Mouse (Mus musculus): ENCODE results near the gene Dhx36.

Gene Dhx36

DNA sequence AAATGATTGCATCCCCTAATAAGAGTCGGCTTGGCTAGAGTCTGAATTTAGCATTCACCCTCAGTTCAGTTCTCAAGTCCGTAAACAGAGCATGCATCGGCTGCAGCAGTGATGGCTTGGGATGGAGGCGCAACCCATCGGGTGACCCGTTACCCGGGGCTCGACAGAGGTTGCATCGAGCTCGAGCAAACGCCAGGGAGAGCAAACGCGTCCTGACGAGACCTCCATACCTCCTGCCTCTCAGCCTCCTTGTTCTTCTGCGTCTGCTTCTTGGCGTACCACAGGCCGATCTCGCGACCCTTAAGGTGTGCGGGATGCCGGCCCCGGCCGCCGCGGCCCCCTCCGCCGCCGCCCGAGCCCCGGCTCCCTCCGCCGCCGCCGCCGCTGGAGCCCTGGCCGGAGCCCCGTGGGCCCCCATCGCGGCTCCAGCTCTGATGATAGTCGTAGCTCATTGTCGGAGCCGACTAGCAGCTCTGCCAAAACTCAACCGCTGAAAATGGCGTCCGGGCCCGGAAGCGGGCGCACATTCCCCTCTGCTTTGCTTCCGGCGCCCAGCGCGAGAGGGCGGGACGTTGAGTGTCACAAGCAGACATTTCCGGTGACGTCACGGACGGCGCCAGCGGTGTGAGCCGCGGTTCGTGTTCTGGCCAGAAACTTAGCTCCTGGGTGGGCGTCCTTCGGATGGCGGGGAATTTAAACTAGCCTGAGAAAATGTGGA, at the start of gene Dhx36:
Dhx36 (minus strand) TSS at position 517 of the 718 bp plus-strand sequence.
- peak; percentile 97 for DNase-seq (ENCODE audit: low spot score)

- DNase-seq (ENCODE audit: low spot score), result no peak
These were observed 20.8 kb upstream of the Dhx36 start for GRCm38 (mm10) chr3:62527593-62527992.

- DNase-seq (ENCODE audit: low spot score), result no peak
These were observed 20.4 kb upstream of the Dhx36 start for GRCm38 (mm10) chr3:62527160-62527559.

DNA sequence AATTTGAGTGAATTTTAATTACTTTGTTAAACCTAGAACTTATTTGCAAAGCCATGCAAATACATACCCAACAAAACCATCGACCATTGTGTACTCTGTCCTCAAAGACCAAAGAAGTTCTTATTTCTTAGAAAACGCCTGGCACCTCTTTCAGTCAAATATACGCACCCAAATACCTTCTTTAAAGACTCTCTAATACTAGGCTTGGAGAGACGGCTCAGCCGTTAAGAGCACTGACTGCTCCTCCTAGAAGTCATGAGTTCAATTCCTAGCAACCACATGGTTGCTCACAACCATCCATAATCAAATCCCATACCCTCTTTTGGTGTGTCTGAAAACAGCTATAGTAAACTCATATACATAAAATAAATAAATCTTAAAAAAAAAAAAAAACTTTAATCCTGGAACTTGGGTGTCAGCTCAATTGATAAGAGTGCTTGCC, 423 bp upstream of the Dhx36 start:
- no peak for DNase-seq (ENCODE audit: low spot score)

GRCm38 (mm10) chr3:62505166-62505900, 1.5 kb downstream of the Dhx36 start:
- DNase-seq (ENCODE audit: low spot score), result no peak

GRCm38 (mm10) chr3:62499327-62499726, 7.5 kb downstream of the Dhx36 start:
- no peak for DNase-seq (ENCODE audit: low spot score)

- no peak for DNase-seq (ENCODE audit: low spot score)
These were observed 14.2 kb downstream of the Dhx36 start for GRCm38 (mm10) chr3:62492568-62492967.

- DNase-seq (ENCODE audit: low spot score), result no peak
These were observed 22.5 kb downstream of the Dhx36 start for GRCm38 (mm10) chr3:62484340-62484739.

GRCm38 (mm10) chr3:62470179-62470578, 36.6 kb downstream of the Dhx36 start:
- no peak for DNase-seq (ENCODE audit: low spot score)

DNA sequence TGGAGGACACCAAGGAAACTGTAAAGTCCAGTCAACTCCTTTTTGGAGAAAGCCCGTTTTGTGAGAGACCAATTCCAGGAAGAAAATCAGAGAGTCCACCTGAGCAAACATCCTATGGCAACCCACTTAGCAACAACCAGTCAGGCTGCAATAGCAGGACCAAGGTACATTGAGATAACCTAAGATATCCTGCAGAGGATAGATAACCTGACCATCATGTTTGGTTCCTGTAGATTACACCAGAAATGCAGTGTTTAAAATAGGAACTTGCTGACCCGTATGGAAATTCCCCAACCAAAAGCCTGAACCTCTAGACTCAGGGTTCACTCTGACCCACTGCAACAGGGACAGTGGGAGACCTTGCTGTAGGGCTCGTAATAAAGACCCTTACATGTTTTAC, 42.5 kb downstream of the Dhx36 start:
- DNase-seq (ENCODE audit: low spot score), result no peak

DNA sequence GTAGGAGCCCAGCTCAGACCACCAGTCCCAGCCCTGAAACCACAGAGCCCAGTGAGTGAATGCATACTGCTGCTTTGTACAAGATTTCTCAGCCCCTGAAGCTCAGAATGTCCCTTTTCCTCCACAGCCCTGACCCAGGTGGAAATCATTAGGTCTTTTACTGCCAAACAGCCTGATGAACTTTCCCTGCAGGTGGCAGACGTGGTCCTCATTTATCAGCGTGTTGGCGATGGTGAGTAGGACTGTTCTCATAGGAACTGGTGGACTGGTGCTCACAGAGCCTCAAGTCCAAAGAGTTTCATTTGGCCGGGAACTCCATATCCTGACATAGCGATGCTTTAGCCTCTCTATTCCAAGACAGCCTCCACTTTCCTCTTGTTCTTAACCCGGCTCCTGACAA, 47.3 kb downstream of the Dhx36 start:
- DNase-seq (ENCODE audit: low spot score), result no peak

DNA sequence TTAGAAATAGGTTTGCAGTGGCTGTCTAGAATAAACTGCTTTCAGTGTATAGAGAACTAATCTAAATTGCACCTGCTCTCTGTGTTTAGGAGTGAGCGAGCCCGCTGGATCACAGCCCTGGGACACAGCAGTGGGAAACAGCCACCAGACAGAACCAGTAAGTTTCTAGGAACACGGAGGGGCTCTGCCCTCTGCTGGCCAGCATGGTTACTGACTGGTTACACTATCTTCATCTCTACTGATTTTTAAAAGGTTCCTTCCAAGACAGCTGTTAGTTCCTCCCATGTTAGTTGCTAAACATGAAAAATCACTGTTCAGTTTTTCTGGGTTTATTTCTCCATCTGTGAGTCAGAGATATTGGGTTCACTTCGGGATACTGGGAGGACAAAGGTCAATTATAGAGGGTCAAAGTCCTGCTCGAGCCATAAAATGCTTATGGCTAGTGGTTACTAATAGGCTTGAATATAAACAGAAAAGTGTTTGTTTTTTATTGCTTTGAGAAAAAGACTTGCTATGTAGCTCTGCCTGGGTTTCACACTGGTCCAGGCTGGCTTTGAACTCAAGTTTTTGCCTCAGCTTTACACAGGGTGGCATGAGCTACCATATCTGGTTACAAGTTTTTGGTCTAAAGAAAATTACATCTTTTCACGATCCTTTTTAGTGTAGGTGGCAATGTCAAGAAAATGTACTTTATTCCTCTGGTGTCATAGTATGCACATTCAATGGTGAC, 48.4 kb downstream of the Dhx36 start:
- DNase-seq (ENCODE audit: low spot score), result peak; percentile 61

DNA sequence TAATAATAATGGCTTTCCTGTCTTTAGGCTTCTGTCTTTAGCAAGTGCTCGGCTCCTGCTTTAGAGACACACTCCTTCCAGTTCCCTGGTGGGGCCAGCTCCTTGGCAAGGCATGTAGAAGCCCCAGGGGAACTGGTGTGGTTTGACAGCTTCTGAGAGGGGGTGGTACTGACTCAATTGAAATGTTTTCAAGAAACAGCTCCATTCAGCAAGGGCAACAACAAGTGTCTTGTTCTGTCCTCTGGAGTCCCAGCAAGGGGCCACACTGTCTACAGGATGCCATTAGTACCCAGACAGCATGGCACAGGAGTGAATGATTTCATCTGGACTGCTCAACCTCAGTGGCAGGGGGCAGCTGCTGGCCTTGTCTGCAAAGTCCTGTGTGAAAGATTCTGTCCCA, 51.0 kb downstream of the Dhx36 start:
- DNase-seq (ENCODE audit: low spot score), result no peak

GRCm38 (mm10) chr3:62454096-62454495, 52.7 kb downstream of the Dhx36 start:
- no peak for DNase-seq (ENCODE audit: low spot score)

- no peak for DNase-seq (ENCODE audit: low spot score)
These were observed 53.8 kb downstream of the Dhx36 start for GRCm38 (mm10) chr3:62452961-62453360.

DNA sequence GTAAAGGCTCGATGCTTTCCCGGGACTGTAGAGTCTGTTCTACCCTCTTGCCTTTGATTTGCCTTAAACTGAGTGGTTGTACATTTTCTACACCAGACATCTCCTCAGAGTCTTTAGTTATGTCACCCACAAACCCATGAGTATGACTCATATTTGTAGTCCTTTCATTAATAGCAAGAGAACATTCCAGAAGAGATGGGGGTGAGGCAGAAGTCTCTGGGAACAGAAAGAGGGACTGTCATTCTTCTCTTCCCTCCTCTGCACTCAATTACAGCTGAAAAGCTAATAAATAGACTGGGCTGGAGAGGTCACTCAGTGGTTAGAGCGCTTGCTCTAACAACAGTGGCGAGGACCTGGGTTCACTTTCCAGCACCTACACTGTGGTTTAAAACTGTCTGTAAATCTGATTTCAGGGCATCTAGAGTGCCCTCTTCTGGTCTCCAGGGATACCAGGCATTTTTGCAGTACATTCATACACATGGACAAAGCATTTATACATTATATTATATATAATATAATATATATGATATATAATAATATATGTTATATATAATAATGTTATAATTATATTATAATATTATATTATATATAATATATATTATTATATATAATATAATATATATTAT, 56.8 kb downstream of the Dhx36 start:
- DNase-seq (ENCODE audit: low spot score), result no peak

GRCm38 (mm10) chr3:62447151-62447550, 59.7 kb downstream of the Dhx36 start:
- no peak for DNase-seq (ENCODE audit: low spot score)

- no peak for DNase-seq (ENCODE audit: low spot score)
These were observed 60.5 kb downstream of the Dhx36 start for GRCm38 (mm10) chr3:62446271-62446670.

DNA sequence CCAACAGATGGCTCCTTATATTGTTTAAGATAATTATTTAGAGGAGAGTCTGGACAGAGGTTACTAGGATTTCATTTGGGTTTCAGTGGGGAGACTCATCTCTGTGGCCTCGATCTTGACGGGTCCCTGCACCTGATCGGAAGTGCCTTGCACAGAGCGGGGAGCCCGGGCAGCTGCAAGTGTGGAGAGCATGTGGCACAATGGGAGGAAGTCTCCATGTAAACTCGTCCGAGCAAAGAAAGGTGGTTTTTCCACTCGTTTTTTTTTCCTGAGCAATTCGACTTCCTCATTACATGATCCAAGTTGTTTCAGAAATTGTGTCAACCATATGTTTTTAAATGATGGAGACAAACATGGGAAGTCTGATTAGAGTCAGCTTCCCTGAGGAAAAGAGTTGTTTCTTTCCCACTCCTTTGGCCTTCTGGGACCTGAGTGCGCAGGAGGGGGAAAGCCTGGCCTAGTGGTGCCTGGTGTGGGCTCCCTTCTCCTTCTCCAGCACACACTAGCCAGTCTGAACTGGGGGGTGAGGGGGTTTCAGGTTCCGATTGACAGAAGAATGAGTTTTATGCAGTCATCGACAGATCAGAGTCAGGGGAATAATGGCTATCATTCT, 63.1 kb downstream of the Dhx36 start:
- DNase-seq (ENCODE audit: low spot score), result no peak

- no peak for DNase-seq (ENCODE audit: low spot score)
These were observed 66.3 kb downstream of the Dhx36 start for GRCm38 (mm10) chr3:62440431-62440969.

DNA sequence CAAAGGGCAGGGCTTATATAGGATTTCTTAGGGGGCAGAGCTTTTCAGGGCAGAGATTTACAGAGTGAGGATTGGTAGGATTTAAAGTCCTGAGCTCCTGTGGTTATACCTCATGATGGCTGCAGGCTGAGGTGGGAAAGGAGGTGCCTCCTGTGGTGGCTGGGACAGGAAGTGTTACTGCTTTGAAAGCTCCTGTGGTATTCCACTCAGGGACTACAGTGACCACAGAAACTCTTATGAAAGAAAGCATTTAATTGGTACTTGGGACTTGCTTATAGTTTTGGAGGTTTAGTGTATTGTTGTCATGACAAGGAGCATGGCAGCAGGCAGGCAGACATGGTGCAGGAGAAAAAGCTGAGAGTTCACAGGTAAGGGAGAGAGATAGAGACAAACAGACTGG, 70.9 kb downstream of the Dhx36 start:
- DNase-seq (ENCODE audit: low spot score), result no peak

- DNase-seq (ENCODE audit: low spot score), result no peak
These were observed 73.1 kb downstream of the Dhx36 start for GRCm38 (mm10) chr3:62433675-62434074.

Measured in urinary bladder, postnatal 25 days (tissue).